Mouse (Mus musculus): ENCODE data around the gene Lrrc8c.

The Lrrc8c gene

DNA sequence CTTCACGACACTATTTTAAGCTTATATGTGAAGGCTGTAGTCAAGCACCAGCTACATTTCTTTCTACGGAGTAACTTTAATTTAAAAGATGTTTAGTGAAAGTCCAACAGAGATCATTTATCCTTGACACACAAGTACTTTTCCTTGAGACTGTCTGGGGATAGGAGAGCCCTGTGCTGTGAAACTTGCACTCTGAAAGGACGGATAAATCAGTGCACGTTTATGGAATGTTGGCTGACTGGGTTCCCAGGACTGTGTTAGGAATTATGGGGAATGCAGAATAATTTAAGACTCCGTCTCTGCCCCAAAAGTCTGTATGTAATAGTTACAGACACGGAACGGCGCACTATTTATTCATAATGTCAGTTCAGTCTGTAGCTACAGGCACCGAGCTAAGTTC, 74.4 kb downstream of the Lrrc8c start:
- no peak for DNase-seq (ENCODE audit: extremely low spot score, low spot score)

- no peak for DNase-seq (ENCODE audit: extremely low spot score, low spot score)
Measured at GRCm38 (mm10) chr5:105598866-105599265, 79.7 kb downstream of the Lrrc8c start.

DNA sequence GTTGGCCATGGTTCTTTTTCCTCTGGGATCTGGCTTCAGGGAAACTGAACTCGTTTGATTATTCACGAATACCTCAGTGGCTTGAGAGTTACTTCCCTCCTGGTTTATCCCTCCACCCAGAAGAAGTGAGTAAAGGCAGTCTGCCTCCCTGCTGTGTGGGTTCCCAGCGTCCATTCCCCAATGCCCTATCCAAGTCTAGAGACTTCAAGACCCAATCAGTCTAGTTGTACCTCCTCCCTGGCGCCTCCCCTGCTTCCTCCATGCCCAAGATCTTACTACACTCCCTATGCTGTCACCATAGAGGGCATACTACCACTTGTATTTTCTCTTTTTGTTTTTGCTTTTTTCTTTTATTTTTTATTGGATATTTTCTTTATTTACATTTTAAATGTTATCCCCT, 80.1 kb downstream of the Lrrc8c start:
- DNase-seq (ENCODE audit: extremely low spot score, low spot score), result no peak

GRCm38 (mm10) chr5:105600998-105601397, 81.8 kb downstream of the Lrrc8c start:
- no peak for DNase-seq (ENCODE audit: extremely low spot score, low spot score)

GRCm38 (mm10) chr5:105602585-105602984, 83.4 kb downstream of the Lrrc8c start:
- no peak for DNase-seq (ENCODE audit: extremely low spot score, low spot score)

DNA sequence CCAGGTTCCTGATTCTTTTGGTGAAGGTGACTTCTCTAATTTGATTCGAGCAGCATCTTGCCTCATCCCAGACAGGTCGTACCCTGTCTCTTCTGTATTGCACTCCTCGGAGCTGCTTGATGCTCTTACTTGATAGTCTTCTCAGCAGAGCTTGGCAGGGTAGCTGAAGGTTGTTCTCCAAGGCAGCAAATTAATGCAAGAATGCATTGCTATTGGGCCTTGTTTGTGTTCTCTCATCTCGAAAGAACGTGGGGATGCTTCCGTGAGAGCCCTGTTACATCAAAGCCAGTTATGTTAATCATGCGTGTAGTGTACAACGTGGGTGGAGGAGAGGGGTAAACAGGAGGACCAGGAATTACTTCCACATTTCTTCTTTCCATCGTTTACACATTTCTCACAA, 86.5 kb downstream of the Lrrc8c start:
- no peak for DNase-seq (ENCODE audit: extremely low spot score, low spot score)

DNA sequence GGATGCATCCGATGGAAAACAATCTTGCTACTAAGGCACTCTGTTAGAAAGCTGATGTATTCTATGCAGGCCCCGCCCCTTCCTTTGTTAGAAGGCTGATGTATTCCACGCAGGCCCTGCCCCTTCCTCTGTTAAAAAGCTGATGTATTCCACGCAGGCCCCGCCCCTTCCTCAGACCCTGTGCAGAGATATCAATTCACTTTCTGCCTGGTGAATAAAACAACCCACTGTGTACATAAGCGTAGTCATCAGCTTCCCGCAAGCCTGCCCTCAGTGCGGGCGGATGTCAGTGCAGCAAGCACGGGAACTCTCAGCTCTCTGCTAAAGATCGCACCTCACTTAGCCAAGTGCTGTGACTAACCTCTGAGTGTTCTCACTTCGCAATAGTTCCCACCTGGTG, 90.5 kb downstream of the Lrrc8c start:
- no peak for DNase-seq (ENCODE audit: extremely low spot score, low spot score)

DNA sequence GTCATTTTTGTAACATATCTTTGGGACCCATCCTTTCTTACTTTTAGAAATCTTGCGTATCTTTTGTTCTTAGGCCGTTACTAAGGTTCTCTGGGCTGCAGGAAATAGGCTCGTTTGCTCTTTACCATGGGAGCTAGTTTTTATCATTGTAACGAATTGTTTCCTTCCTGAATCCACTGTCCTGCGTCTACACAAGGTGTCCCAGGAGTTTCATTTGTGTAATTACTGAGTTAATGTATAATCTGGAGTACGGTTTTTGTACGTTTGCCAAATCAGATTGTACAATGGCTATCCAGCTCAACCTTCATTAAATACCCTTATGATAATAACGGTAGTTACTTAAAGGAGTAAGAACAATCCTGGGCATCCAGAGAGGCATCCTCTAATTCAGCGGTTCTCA, 93.8 kb downstream of the Lrrc8c start:
- DNase-seq (ENCODE audit: extremely low spot score, low spot score), result no peak

DNA sequence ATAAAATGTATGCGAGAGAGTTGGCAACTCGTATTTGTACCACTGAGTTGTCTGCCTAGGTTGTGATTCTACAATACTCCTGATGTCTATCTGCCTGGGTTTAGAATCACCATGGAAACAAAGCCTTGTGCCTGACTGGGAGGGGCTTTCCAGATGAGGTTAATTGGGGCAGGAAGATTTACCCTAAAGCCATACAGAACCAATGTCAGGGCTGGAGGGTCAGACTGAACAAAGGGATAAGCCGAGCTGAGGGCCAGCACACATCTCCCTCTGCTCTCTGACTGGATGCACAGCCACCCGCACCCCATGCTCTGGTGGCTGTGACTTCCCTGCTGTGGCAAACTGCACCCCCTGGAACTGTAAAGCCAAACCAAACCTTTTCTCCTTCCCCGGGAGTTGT, 94.8 kb downstream of the Lrrc8c start:
- DNase-seq (ENCODE audit: extremely low spot score, low spot score), result no peak

DNA sequence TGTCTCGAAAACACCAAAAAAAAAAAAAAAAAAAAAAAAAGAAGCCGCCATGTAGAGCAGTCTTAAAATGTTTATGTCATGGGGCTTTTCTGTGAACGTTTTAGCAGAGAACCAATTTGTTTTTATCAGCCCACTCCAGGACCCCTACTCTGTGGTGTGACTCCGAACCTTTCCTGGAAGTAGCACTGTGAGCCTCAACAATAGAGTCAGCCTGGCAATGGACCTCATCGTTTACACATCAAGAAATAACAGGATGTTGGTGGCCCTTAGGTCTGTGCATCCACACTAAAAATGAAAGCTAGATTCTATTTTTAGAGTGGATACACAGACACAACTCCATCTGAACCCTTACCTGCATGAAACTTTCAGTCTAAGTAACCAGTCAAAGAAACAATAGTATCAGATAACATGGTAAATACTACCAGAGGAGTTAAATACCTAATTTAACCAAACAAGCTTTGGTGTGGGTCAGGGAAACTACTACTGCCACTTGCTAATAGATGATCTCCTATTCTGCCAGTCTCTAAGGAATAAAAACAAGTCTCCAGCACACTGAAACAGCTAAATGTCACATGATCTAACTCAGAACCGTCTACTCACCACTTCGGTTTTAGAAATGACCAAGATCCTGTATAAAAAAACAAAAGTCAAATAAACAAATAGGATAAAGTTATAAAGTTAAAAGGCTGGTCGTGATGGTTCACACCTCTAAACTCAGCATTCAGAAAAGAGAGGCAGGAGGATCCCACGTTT, 95.7 kb downstream of the Lrrc8c start:
- no peak for DNase-seq (ENCODE audit: extremely low spot score, low spot score)

GRCm38 (mm10) chr5:105615871-105616454, 96.8 kb downstream of the Lrrc8c start:
- DNase-seq (ENCODE audit: extremely low spot score, low spot score), result no peak

DNA sequence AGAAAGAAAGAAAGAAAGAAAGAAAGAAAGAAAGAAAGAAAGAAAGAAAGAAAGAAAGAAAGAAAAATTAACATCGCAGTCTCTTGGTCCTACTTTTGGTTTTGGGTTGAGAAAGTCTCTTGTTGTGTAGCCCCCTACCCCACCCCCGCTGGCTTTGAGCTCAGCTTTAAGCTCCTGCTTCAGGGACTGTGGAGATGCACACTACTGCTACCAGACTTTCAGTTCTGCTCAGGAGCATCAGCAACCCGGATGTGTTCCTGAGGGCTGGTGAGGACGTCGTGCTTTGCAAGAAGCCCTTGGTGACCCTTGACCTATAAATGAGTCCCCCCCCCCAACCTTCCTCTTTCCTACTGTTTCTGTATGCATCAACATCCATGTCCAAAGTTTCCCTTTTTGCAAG, 97.3 kb downstream of the Lrrc8c start:
- DNase-seq (ENCODE audit: extremely low spot score, low spot score), result no peak

DNA sequence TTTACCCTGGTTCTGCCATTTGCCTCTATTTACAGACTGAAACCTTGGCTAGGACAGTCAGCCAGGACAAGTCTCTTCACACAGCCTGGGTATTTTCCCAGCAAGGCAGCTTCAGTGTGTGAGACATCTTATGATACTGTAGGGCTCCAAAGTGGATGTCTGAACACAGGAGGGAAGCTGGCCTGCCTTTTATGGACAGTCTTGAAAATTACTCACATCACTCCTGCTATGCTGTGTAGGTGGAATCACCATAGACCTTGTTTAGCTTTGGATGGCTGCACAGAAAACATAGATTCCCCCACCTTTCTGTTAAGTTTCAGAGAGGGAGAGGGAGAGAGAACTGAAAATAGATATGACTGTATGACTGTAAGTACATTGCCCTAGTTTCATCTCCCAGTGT, 99.3 kb downstream of the Lrrc8c start:
- no peak for DNase-seq (ENCODE audit: extremely low spot score, low spot score)

- DNase-seq (ENCODE audit: extremely low spot score, low spot score), result no peak
Measured at GRCm38 (mm10) chr5:105619666-105620065, 100.5 kb downstream of the Lrrc8c start.

- no peak for DNase-seq (ENCODE audit: extremely low spot score, low spot score)
Measured at GRCm38 (mm10) chr5:105620505-105621116, 101.4 kb downstream of the Lrrc8c start.

- no peak for DNase-seq (ENCODE audit: extremely low spot score, low spot score)
Measured at GRCm38 (mm10) chr5:105623074-105623713, 104.0 kb downstream of the Lrrc8c start.

DNA sequence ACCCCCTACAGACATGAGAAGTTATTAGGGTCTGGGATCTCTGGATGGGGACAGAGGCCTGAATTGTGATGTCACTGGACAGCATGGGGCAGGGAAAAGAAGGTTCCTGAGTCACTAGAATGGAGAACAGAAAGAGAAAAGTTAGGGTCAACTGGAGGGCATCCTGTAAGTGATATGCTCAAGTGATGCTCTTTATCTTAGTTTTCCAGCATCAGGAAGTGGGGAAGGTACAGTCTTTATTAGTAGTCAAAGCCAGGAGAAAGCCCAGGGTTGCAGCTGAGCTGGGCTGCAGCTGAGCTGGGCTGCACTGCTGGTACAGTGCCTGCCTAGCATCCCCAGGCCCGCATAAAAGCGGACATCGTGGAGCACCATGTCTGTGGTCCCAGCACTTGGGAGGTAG, 105.1 kb downstream of the Lrrc8c start:
- DNase-seq (ENCODE audit: extremely low spot score, low spot score), result no peak

GRCm38 (mm10) chr5:105625504-105626150, 106.4 kb downstream of the Lrrc8c start:
- no peak for DNase-seq (ENCODE audit: extremely low spot score, low spot score)

- no peak for DNase-seq (ENCODE audit: extremely low spot score, low spot score)
Measured at GRCm38 (mm10) chr5:105626355-105626754, 107.2 kb downstream of the Lrrc8c start.

DNA sequence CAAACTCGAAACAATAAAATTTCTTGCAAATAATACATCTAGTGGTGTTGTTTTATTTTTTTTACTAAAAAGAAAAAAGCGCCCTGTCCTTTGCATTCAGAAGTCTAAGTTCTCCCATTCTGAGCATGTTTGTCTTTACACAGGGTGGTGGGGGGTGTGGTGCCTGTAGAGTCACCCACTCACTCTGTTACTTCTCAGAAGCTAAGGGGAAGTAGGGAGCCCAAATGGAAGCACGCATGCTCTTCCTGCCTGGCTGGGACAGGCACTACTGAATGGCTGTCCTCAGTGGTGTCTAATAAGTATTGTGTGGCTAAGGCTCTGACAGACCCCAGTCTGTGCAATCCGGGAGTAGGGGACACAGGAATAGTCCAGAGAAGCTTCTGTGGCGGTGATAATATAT, 107.9 kb downstream of the Lrrc8c start:
- DNase-seq (ENCODE audit: extremely low spot score, low spot score), result no peak

DNA sequence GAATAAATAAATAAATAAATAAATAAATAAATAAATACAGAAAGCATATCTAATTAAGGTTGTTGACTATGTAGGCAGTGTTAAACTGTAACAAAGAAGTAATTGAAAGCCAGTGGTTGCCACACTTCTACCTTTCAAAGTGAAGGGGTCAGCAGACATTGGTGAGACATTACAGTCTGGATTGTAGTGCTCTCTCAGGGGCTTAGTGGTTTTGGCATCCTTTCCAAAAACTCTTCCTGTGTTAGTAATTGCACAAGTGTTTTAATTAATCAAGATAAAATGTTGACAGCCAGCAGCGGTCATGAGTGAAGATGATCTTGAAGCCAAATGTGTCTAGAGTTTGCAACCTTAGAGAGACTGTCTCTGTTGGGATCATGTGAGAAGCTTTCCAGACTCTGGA, 110.8 kb downstream of the Lrrc8c start:
- DNase-seq (ENCODE audit: extremely low spot score, low spot score), result no peak

- DNase-seq (ENCODE audit: extremely low spot score, low spot score), result no peak
Measured at GRCm38 (mm10) chr5:105632066-105632465, 112.9 kb downstream of the Lrrc8c start.
